Mouse (Mus musculus) forebrain, embryonic 11.5 days (tissue): ENCODE measurements around the gene Glrx2. TPM values are rescaled to one million over a fixed set of nuclear protein-coding genes. Genes with fewer than 3 reads are reported as not detected.
"Not testable (repeated sequence)": the region's sequence is repeated elsewhere in the genome, so short reads cannot be mapped to it uniquely, and the experiment has no call there.

ENCODE experiments used
- ATAC-seq: fragments of 200-750 bp; cut with Nextera tagmentation; replicated peaks from 2 replicates; pipeline ENCODE4 v1.8.0; 2017; ENCODE audit warnings: moderate TSS enrichment; ENCODE audit not compliant: low FRiP score
- DNase-seq: peaks from one replicate; pipeline ENCODE4 v3.0.0-alpha.2; 2017; ENCODE audit warnings: low spot score
- H3K27ac ChIP-seq: fragments of 300-500 bp; sonication (generic); 2 replicates; pipeline ENCODE4 v1.5.1; 2014; ENCODE audit warnings: low read depth, low read length
- H3K27me3 ChIP-seq: fragments of 300-500 bp; sonication (generic); 2 replicates; pipeline ENCODE4 v1.6.1; 2014; ENCODE audit warnings: mild to moderate bottlenecking, low read length, mixed read lengths; ENCODE audit not compliant: control insufficient read depth, insufficient read depth
- H3K36me3 ChIP-seq: fragments of 300-500 bp; sonication (generic); 2 replicates; pipeline ENCODE4 v1.6.1; 2014; ENCODE audit warnings: mild to moderate bottlenecking, low read length, moderate library complexity, mixed read lengths; ENCODE audit not compliant: control insufficient read depth, insufficient read depth
- H3K4me1 ChIP-seq: fragments of 300-500 bp; sonication (generic); replicated peaks from 2 replicates; pipeline ENCODE4 v1.6.1; 2014; ENCODE audit warnings: low read length, mixed read lengths; ENCODE audit not compliant: control insufficient read depth, insufficient read depth
- H3K4me2 ChIP-seq: fragments of 300-500 bp; sonication (generic); 2 replicates; pipeline ENCODE4 v1.6.1; 2014; ENCODE audit warnings: low read depth, mild to moderate bottlenecking, low read length, moderate library complexity, mixed read lengths; ENCODE audit not compliant: severe bottlenecking
- H3K4me3 ChIP-seq: fragments of 300-500 bp; sonication (generic); 2 replicates; pipeline ENCODE4 v1.5.1; 2014; ENCODE audit warnings: low read depth, low read length
- H3K9ac ChIP-seq: fragments of 300-500 bp; sonication (generic); 2 replicates; pipeline ENCODE4 v1.6.1; 2014; ENCODE audit warnings: low read length
- H3K9me3 ChIP-seq: fragments of 300-500 bp; sonication (generic); 2 replicates; pipeline ENCODE4 v1.6.1; 2016; ENCODE audit warnings: low read length, mixed read lengths; ENCODE audit not compliant: control insufficient read depth
- WGBS: fragments of 180-500 bp; shearing (Covaris S2); extraction: QIAGEN DNeasy Blood & Tissue Kit; methylation state at CpG from one replicate; pipeline ENCODE4 v1.1.7; 2014; 5-methylcytosine and 5-hydroxymethylcytosine counted together
- polyA plus RNA-seq: library from polyadenylated mRNA; unstranded; fragments of >200 nt; fragmentation: Nextera tagmentation; extraction: Ambion mirVana; gene quantifications from 2 replicates; pipeline ENCODE4 v1.2.1, GENCODE M21; 2014

The Glrx2 gene
- polyA plus RNA-seq: 90.9 and 99.5 TPM in 2 replicates

DNA sequence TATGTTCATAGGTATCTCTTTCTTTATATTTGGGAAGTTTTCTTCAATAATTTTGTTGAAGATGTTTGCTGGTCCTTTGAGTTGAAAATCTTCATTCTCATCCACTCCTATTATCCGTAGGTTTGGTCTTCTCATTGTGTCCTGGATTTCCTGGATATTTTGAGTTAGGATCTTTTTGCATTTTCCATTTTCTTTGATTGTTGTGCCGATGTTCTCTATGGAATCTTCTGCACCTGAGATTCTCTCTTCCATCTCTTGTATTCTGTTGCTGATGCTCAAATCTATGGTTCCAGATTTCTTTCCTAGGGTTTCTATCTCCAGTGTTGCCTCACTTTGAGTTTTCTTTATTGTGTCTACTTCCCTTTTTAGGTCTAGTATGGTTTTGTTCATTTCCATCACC is at the start of gene Glrx2:
TSS of gene Glrx2 (plus strand) at position 301 of the 400 bp plus-strand sequence.
- H3K4me2 ChIP-seq, H3K4me1 ChIP-seq, H3K27me3 ChIP-seq, H3K9me3 ChIP-seq, DNase-seq, H3K36me3 ChIP-seq, H3K9ac ChIP-seq, H3K27ac ChIP-seq, ATAC-seq, H3K4me3 ChIP-seq: not testable (repeated sequence)
- no CpG with 5 or more reads among the region's 2 CpGs for WGBS

DNA sequence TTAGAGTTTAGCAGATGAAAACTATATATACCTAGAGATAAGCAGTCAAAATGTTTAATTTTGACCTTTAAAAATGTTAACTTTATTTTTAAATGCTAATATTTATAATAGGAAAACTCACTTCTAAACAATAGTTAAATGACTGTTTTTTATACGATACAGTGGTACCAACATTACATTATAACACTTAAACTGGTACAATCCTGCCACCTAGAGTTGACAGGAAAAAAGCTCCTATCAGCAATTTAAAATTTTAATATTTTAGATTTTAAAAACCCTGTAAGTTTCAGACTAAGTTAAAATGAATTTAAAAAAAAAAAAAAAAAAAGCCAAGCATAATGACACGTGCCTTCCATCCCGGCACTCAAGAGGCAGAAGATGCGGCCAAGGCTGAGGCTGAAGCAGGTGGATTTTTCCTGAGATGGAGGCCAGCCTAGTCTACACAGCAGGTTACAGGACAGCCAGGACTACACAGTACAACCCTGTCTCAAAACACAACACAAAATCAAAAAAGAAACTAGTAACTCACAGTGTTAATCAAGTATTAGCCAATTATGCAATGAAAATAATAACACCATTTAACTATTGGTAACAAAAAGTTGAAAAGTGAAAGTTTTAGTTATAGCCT is 40.3 kb upstream of the Glrx2 start:
- no peak overlapping the region for H3K27ac ChIP-seq
- H3K9me3 ChIP-seq: no peaks in the 10 kb centered on the region
- H3K27me3 ChIP-seq: no peaks in the 10 kb centered on the region
- peaks cover 6% of the 10 kb centered on the region; the same call in 1 of the 2 replicates for H3K36me3 ChIP-seq
- no peak for DNase-seq
- H3K4me1 ChIP-seq: no peaks in the 10 kb centered on the region
- no peak overlapping the region for H3K4me3 ChIP-seq
- 96% methylated on average over 4 of the region's 4 CpGs for WGBS
- no peak overlapping the region for H3K9ac ChIP-seq
- no peak overlapping the region for H3K4me2 ChIP-seq
- no peak for ATAC-seq

DNA sequence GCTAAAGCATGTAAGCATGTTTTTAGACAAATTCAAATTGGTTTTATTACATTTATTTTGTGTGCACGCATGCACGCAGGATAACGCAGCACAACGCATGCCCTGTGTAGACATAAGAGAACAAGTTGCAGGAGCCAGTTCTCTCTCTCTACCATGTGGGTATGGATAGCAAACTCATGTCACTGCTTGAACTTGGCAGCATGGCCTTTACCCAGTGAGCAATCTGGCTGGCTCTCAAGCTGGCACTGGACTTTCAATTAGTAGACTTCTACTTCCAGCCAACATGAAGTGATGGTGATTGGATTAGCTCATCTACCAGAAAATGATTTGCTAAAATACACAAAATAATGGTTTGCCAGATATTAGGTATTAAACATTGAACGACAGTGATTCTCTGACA is 35.0 kb upstream of the Glrx2 start:
- Histone ChIP-seq H3K36me3 (peaks cover 9% of the 10 kb centered on the region), H3K9ac (no peak overlapping the region), H3K27ac (no peak overlapping the region), H3K9me3 (no peaks in the 10 kb centered on the region), H3K4me1 (no peaks in the 10 kb centered on the region), H3K4me3 (no peak overlapping the region), H3K4me2 (no peak overlapping the region), H3K27me3 (no peaks in the 10 kb centered on the region)
- no peak for DNase-seq
- 96% methylated on average over 5 of the region's 5 CpGs for WGBS
- no peak for ATAC-seq

DNA sequence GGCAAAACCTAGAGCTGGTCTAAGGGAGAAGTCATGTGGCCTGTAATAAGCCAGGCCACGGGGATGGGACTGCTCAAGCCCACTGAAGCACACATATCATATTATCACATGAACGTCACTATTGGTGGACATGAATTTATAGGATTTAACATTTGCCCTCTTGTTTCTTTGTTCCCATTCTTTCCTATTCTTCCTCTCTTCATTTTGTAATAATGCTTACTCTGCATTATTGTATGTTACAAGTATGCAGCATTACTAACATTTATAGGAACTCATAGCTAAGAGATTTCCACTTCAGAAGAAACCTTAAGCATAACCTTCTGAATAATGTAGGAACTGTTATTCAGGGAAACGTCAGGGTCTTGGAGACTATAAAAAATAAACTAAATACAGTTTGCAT is 31.3 kb upstream of the Glrx2 start:
- no peak for DNase-seq
- Histone ChIP-seq H3K9ac (no peak overlapping the region), H3K36me3 (peaks cover 2% of the 10 kb centered on the region), H3K4me2 (no peak overlapping the region), H3K9me3 (no peaks in the 10 kb centered on the region), H3K27ac (no peak overlapping the region), H3K27me3 (no peaks in the 10 kb centered on the region), H3K4me1 (no peaks in the 10 kb centered on the region), H3K4me3 (no peak overlapping the region)
- 86% methylated on average over 3 of the region's 3 CpGs for WGBS
- no peak for ATAC-seq

DNA sequence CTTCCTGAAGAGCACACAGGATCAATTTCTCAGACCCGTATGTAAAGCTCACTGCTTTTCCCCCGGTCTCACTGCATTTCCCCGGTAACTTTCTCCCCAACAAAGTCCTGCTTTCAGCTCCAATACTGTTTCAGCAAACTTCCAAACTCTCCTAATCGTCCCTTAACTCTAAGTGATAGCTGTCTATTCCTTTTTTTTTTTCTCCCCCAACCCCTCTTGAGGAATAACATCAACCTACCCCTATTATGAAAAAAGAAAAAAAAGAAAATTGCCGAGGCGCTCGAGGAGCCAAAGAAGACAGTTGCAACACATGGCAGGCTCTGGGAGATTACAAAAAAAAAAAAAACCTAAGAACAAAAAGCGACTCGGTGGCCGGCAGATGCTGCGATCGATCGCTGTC is 14.4 kb upstream of the Glrx2 start:
- H3K4me1 ChIP-seq: peaks cover 2% of the 10 kb centered on the region; the same call in 1 of the 2 replicates
- H3K36me3 ChIP-seq: no peaks in the 10 kb centered on the region
- peak overlapping the region; percentile 71 for H3K4me3 ChIP-seq
- H3K9ac ChIP-seq: peak overlapping the region; percentile 90
- ATAC-seq (no peak), DNase-seq (no peak)
- H3K27me3 ChIP-seq: no peaks in the 10 kb centered on the region
- WGBS: under 1% methylated on average over 13 of the region's 13 CpGs
- no peaks in the 10 kb centered on the region for H3K9me3 ChIP-seq
- H3K27ac ChIP-seq: peak overlapping the region; percentile 77; the same call in 1 of the 2 replicates
- peak overlapping the region; percentile 75 for H3K4me2 ChIP-seq

DNA sequence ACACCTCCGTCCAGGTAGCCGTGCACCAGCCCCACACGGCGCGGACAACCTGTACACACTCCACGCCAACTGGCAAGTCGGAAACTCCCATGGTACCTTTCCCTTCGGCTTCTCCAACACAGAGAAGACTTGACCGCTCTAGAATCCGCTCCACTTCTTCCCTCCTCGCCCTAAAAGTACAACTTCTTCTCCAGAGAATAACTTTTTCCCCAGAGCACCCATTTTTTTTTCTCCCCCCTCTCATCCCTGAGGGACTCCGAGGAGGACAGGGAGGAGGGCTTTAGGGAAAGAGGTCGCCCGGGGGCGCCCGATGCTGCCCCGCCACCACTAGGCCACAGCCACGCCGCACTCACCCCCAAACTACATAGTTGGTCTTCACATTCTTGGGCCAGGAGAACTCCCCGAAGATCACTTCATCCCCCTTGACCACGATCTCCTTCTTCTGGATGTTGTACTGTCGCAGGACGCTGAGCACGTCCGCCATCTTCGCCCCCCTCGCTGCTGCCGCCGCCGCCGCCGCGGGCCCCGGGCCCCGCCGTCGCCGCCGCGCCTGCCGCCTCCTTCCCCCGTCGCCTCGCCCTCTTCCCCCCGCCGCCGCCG is 13.9 kb upstream of the Glrx2 start:
- Histone ChIP-seq H3K27me3 (no peaks in the 10 kb centered on the region), H3K4me1 (peaks cover 2% of the 10 kb centered on the region; the same call in 1 of the 2 replicates), H3K9me3 (no peaks in the 10 kb centered on the region), H3K9ac (peak overlapping the region; percentile 90), H3K4me2 (peak overlapping the region; percentile 75), H3K27ac (peak overlapping the region; percentile 77), H3K36me3 (no peaks in the 10 kb centered on the region), H3K4me3 (peak overlapping the region; percentile 71)
- under 1% methylated on average over 46 of the region's 48 CpGs for WGBS
- ATAC-seq (peak; percentile 56), DNase-seq (peak; percentile 73)

DNA sequence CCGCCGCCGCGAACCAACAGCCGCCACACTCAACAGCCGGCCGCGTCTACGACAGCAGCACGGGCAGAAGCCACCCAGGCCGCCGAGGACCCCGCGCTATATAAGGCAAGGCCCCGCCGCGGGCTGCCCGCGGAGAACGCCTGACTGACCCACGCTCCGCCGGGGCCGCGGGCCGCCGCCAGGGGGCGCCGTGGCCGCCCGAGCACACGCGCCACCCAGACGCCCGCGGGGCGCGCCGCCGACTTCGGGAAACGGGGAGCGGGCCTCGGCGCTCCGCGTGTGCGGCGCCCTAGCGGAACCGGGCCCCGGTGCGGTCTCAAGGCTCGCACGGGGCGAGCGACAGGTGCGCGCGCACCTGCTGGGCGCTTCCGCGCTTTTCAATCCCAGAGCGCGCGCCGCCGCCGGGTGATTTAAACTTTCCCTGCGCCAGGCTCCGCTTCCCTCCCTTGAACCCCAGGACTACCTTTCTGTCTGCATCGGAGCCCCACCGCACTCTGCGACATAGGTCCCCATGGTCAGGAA is 13.3 kb upstream of the Glrx2 start, which contains the start of gene Cdc73:
TSS of gene Cdc73 (minus strand) at position 153 of the 522 bp plus-strand sequence.
- peak; percentile 98 for ATAC-seq

DNA sequence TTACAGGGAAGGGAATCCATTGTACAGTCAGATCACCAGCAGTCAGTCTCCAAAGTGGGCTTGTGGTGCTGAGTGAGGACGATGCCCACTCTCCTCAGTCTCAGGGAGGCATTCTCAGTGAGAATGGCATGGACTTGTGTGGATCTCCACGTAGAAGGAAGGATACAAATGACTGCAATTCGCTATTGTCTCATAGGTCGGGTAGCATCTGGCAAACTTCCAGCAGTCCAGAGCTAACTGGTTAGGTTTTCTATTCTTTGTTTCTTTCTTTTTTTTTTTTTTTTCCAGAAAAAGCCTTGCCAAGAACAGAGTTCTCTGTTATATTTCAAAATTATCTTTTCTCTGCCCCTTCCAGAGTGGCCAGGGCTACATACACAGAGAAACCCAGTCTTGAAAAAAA is 9.1 kb upstream of the Glrx2 start:
- DNase-seq (no peak), ATAC-seq (no peak)
- Histone ChIP-seq H3K36me3 (no peaks in the 10 kb centered on the region), H3K4me2 (no peak overlapping the region), H3K4me3 (no peak overlapping the region), H3K27ac (no peak overlapping the region), H3K4me1 (no peaks in the 10 kb centered on the region; the same call in 1 of the 2 replicates), H3K9ac (no peak overlapping the region), H3K9me3 (no peaks in the 10 kb centered on the region), H3K27me3 (no peaks in the 10 kb centered on the region)
- 76% methylated on average over 4 of the region's 4 CpGs for WGBS

More for the DNA sequence above, 13.3 kb upstream of the Glrx2 start, which contains the start of gene Cdc73:
- H3K9me3 ChIP-seq: no peaks in the 10 kb centered on the region
- peak; percentile 96 for DNase-seq
- H3K36me3 ChIP-seq: no peaks in the 10 kb centered on the region
- peak within 1 kb of the TSS; percentile 90 for H3K9ac ChIP-seq
- H3K27ac ChIP-seq: peak within 1 kb of the TSS; percentile 77
- WGBS: under 1% methylated on average over 66 of the region's 74 CpGs
- peaks cover 2% of the 10 kb centered on the region; the same call in 1 of the 2 replicates for H3K4me1 ChIP-seq
- H3K27me3 ChIP-seq: no peaks in the 10 kb centered on the region
- peak within 1 kb of the TSS; percentile 75 for H3K4me2 ChIP-seq
- peak within 1 kb of the TSS; percentile 71 for H3K4me3 ChIP-seq
